Mouse (Mus musculus) hindbrain, embryonic 16.5 days (tissue): ENCODE results near the gene Plpp3. TPM values are rescaled to one million over a fixed set of nuclear protein-coding genes. Genes with fewer than 3 reads are reported as not detected.

Experiments
- ATAC-seq: fragments of 200-750 bp; cut with Nextera tagmentation; 2 replicates; pipeline ENCODE4 v1.8.0; 2017; ENCODE audit warnings: moderate TSS enrichment, moderate library complexity
- H3K27ac ChIP-seq: fragments of 300-500 bp; sonication (generic); 2 replicates; pipeline ENCODE4 v1.5.1; 2014; ENCODE audit warnings: low read depth, mild to moderate bottlenecking, control low read depth, low read length, moderate library complexity
- H3K27me3 ChIP-seq: fragments of 300-500 bp; sonication (generic); replicated peaks from 2 replicates; pipeline ENCODE4 v1.6.1; 2014; ENCODE audit warnings: low read length; ENCODE audit not compliant: control insufficient read depth, insufficient read depth
- H3K36me3 ChIP-seq: fragments of 300-500 bp; sonication (generic); 2 replicates; pipeline ENCODE4 v1.6.1; 2014; ENCODE audit warnings: mild to moderate bottlenecking, low read length, moderate library complexity, mixed read lengths; ENCODE audit not compliant: control insufficient read depth, insufficient read depth
- H3K4me1 ChIP-seq: fragments of 300-500 bp; sonication (generic); 2 replicates; pipeline ENCODE4 v1.6.1; 2014; ENCODE audit warnings: low read depth, low read length; ENCODE audit not compliant: control insufficient read depth, insufficient read depth
- H3K4me2 ChIP-seq: fragments of 300-500 bp; sonication (generic); 2 replicates; pipeline ENCODE4 v1.6.1; 2014; ENCODE audit warnings: mild to moderate bottlenecking, low read length, control low read depth, moderate library complexity
- H3K4me3 ChIP-seq: fragments of 300-500 bp; sonication (generic); 2 replicates; pipeline ENCODE4 v1.5.1; 2014; ENCODE audit warnings: mild to moderate bottlenecking, low read length, control low read depth, moderate library complexity
- H3K9ac ChIP-seq: fragments of 300-500 bp; sonication (generic); 2 replicates; pipeline ENCODE4 v1.6.1; 2014; ENCODE audit warnings: low read depth, mild to moderate bottlenecking, control low read depth, low read length, moderate library complexity
- H3K9me3 ChIP-seq: fragments of 300-500 bp; sonication (generic); 2 replicates; pipeline ENCODE4 v1.6.1; 2014; ENCODE audit warnings: mild to moderate bottlenecking, low read length, moderate library complexity; ENCODE audit not compliant: control insufficient read depth
- WGBS: fragments of 180-500 bp; shearing (Covaris S2); extraction: QIAGEN DNeasy Blood & Tissue Kit; methylation state at CpG from one replicate; pipeline ENCODE4 v1.1.7; 2014; 5-methylcytosine and 5-hydroxymethylcytosine counted together
- polyA plus RNA-seq: library from polyadenylated mRNA; unstranded; fragments of >200 nt; fragmentation: Nextera tagmentation; extraction: Ambion mirVana; gene quantifications from 2 replicates; pipeline ENCODE4 v1.2.1, GENCODE M21; 2015

Plpp3 gene
- polyA plus RNA-seq, 1 experiment from 2014 or later = 122 TPM

GRCm38 (mm10) chr4:105156281-105156680 is 866 bp upstream of the Plpp3 start:
- Histone ChIP-seq H3K4me2 (no peak overlapping the region), H3K9me3 (no peaks in the 10 kb centered on the region), H3K9ac (no peak overlapping the region), H3K36me3 (no peaks in the 10 kb centered on the region), H3K4me1 (peaks cover 7% of the 10 kb centered on the region; the same call in 1 of the 2 replicates), H3K27me3 (no peaks in the 10 kb centered on the region), H3K27ac (no peak overlapping the region), H3K4me3 (no peak overlapping the region)
- WGBS = 72% methylated on average over 7 of the region's 7 CpGs
- ATAC-seq = no peak

- under 1% methylated on average over 4 of the region's 4 CpGs for WGBS
- peaks cover 7% of the 10 kb centered on the region; the same call in 1 of the 2 replicates for H3K4me1 ChIP-seq
- peak overlapping the region; percentile 94 for H3K4me2 ChIP-seq
- H3K9ac ChIP-seq = peak overlapping the region; percentile 86
- peak overlapping the region; percentile 83 for H3K4me3 ChIP-seq
- H3K9me3 ChIP-seq = no peaks in the 10 kb centered on the region
- ATAC-seq = no peak
- no peaks in the 10 kb centered on the region for H3K36me3 ChIP-seq
- H3K27ac ChIP-seq = peak overlapping the region; percentile 91
- no peaks in the 10 kb centered on the region for H3K27me3 ChIP-seq
Observed at GRCm38 (mm10) chr4:105156955-105157275, 232 bp upstream of the Plpp3 start.

- Histone ChIP-seq H3K27ac (peak overlapping the region; percentile 91), H3K4me3 (peak overlapping the region; percentile 83), H3K36me3 (no peaks in the 10 kb centered on the region), H3K4me2 (peak overlapping the region; percentile 94), H3K9ac (peak overlapping the region; percentile 86), H3K27me3 (no peaks in the 10 kb centered on the region), H3K9me3 (no peaks in the 10 kb centered on the region), H3K4me1 (peaks cover 7% of the 10 kb centered on the region; the same call in 1 of the 2 replicates)
- WGBS = 0% methylated on average over 26 of the region's 26 CpGs
- ATAC-seq = peak; percentile 82
Observed at GRCm38 (mm10) chr4:105158169-105158555, 1.0 kb downstream of the Plpp3 start.

- H3K4me3 ChIP-seq = peak overlapping the region; percentile 83
- H3K4me1 ChIP-seq = peaks cover 7% of the 10 kb centered on the region; the same call in 1 of the 2 replicates
- ATAC-seq = no peak
- WGBS = under 1% methylated on average over 18 of the region's 18 CpGs
- H3K9me3 ChIP-seq = no peaks in the 10 kb centered on the region
- H3K4me2 ChIP-seq = peak overlapping the region; percentile 94
- peak overlapping the region; percentile 86 for H3K9ac ChIP-seq
- no peaks in the 10 kb centered on the region for H3K36me3 ChIP-seq
- H3K27me3 ChIP-seq = no peaks in the 10 kb centered on the region
- H3K27ac ChIP-seq = peak overlapping the region; percentile 91
Observed at GRCm38 (mm10) chr4:105158651-105159530, 1.7 kb downstream of the Plpp3 start.

GRCm38 (mm10) chr4:105159531-105159870 is 2.4 kb downstream of the Plpp3 start:
- peak overlapping the region; percentile 83 for H3K4me3 ChIP-seq

GRCm38 (mm10) chr4:105160470-105160869 is 3.3 kb downstream of the Plpp3 start:
- H3K27ac ChIP-seq = no peak overlapping the region
- peak overlapping the region; percentile 94 for H3K4me2 ChIP-seq
- no peaks in the 10 kb centered on the region for H3K36me3 ChIP-seq
- H3K4me3 ChIP-seq = peak overlapping the region; percentile 83
- peaks cover 7% of the 10 kb centered on the region; the same call in 1 of the 2 replicates for H3K4me1 ChIP-seq
- 70% methylated on average over 6 of the region's 6 CpGs for WGBS
- H3K9me3 ChIP-seq = no peaks in the 10 kb centered on the region
- no peak for ATAC-seq
- H3K27me3 ChIP-seq = no peaks in the 10 kb centered on the region
- peak overlapping the region; percentile 31; the same call in 1 of the 2 replicates for H3K9ac ChIP-seq

More at GRCm38 (mm10) chr4:105159531-105159870, 2.4 kb downstream of the Plpp3 start:
- H3K9me3 ChIP-seq = no peaks in the 10 kb centered on the region
- peak overlapping the region; percentile 1; the same call in 1 of the 2 replicates for H3K27ac ChIP-seq
- ATAC-seq = no peak
- no peaks in the 10 kb centered on the region for H3K27me3 ChIP-seq
- peak overlapping the region; percentile 86 for H3K9ac ChIP-seq
- H3K36me3 ChIP-seq = no peaks in the 10 kb centered on the region
- H3K4me1 ChIP-seq = peaks cover 7% of the 10 kb centered on the region; the same call in 1 of the 2 replicates
- peak overlapping the region; percentile 94 for H3K4me2 ChIP-seq
- 17% methylated on average over 6 of the region's 6 CpGs for WGBS

- Histone ChIP-seq H3K9me3 (no peaks in the 10 kb centered on the region), H3K4me3 (no peak overlapping the region), H3K27ac (no peak overlapping the region), H3K4me1 (peaks cover 7% of the 10 kb centered on the region; the same call in 1 of the 2 replicates), H3K9ac (no peak overlapping the region), H3K36me3 (no peaks in the 10 kb centered on the region), H3K4me2 (peak overlapping the region; percentile 94), H3K27me3 (no peaks in the 10 kb centered on the region)
- no peak for ATAC-seq
- 56% methylated on average over 6 of the region's 6 CpGs for WGBS
Observed at GRCm38 (mm10) chr4:105162014-105162413, 4.9 kb downstream of the Plpp3 start.

- Histone ChIP-seq H3K4me3 (no peak overlapping the region), H3K9ac (no peak overlapping the region), H3K4me1 (peaks cover 7% of the 10 kb centered on the region; the same call in 1 of the 2 replicates), H3K36me3 (no peaks in the 10 kb centered on the region), H3K27ac (no peak overlapping the region), H3K27me3 (no peaks in the 10 kb centered on the region), H3K9me3 (no peaks in the 10 kb centered on the region), H3K4me2 (peak overlapping the region; percentile 21)
- no peak for ATAC-seq
- WGBS = 61% methylated on average over 2 of the region's 2 CpGs
Observed at GRCm38 (mm10) chr4:105162676-105163075, 5.5 kb downstream of the Plpp3 start.

- Histone ChIP-seq H3K9me3 (no peaks in the 10 kb centered on the region), H3K36me3 (no peaks in the 10 kb centered on the region), H3K27me3 (no peaks in the 10 kb centered on the region), H3K4me1 (peaks cover 6% of the 10 kb centered on the region), H3K4me2 (no peak overlapping the region), H3K9ac (no peak overlapping the region), H3K4me3 (no peak overlapping the region), H3K27ac (no peak overlapping the region)
- ATAC-seq = no peak
- WGBS = 79% methylated on average over 4 of the region's 4 CpGs
Observed at GRCm38 (mm10) chr4:105163981-105164411, 6.8 kb downstream of the Plpp3 start.
